Mouse (Mus musculus): Measurements from ENCODE around the gene Tmigd1.
"Not testable (repeated sequence)": the region's sequence is repeated elsewhere in the genome, so short reads cannot be mapped to it uniquely, and the experiment has no call there.

Gene Tmigd1

DNA sequence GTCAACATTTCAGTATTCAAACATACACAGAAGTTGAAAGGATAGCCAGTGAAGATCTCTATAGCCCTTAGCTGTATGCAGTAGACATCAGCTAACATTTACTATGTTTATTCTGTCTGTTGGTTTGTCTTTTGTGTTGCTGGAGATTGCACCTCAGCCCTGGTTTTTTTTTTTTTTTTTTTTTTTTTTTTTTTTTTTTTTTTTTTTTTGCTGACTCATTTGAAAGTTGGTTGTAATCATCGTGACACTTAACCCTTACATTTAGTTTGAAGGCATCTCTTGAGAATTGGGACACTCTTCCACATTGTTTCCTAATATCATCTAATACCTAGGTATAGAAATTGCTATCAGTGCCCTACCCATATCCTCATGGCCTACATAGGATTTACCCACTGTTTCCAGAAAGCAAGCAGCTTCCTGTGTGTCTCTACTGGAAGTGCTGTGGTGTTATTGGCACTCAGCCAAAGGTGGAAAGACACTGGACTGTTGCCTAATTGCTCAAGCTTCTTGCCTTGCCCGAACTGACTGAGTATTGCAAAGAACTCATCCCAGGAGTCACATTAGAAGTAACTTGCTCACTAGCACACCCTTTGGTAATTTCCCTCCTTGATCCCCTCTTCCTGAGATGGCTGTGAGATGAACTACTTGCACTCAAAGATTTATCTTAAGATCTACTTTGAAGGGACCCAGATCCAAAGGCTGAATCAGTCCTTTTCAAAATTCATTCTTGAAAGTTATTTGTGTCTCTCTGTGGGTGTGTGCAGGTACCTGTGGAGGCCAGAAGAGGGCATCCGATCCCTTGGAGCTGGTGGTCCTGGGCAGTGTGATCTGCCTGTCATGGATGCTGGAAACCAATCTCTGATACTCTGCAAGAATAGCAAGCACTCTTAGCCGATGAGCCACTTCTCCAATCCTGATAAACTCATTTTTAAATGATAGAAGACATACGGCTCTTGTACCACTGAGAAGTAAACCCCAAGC, 1.9 kb upstream of the Tmigd1 start:
- DNase-seq = no peak

DNA sequence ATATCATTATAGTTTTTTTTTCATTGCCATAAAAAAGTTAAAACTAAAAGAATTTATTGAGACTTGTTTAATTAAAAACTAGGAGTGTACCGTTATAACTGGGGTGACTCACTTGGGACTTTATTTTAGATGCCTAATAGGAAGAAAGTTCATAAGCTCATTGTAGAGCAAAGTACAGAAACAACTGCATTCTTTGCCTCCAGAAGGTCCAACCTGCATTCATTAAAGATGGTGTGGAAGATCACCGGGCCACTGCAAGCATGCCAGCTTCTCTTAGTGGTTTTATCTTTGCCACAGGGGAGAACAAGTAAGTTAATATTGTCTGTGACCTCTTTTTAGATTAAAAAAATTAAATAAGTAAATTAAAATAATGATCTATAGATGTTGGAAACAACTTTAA, 2.4 kb downstream of the Tmigd1 start:
- no peak for DNase-seq

DNA sequence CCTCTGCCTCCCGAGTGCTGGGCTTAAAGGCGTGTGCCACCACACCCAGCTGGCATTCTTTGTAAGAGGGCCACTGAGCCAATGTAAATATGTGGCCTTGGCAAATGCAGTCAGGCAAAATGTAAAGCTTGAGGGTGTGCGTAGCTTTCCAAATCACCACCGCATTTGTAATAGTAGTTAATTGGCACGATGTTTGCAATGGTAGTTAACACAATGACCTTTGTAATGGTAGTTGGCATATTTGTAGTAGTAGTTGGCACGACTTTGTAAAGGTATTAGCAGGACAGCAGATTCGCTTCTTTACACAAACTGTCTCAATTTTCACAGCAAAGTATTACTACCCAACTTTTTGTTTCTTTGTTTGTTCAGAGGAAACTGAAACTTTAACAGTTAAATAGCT, 6.7 kb downstream of the Tmigd1 start:
- DNase-seq = no peak

DNA sequence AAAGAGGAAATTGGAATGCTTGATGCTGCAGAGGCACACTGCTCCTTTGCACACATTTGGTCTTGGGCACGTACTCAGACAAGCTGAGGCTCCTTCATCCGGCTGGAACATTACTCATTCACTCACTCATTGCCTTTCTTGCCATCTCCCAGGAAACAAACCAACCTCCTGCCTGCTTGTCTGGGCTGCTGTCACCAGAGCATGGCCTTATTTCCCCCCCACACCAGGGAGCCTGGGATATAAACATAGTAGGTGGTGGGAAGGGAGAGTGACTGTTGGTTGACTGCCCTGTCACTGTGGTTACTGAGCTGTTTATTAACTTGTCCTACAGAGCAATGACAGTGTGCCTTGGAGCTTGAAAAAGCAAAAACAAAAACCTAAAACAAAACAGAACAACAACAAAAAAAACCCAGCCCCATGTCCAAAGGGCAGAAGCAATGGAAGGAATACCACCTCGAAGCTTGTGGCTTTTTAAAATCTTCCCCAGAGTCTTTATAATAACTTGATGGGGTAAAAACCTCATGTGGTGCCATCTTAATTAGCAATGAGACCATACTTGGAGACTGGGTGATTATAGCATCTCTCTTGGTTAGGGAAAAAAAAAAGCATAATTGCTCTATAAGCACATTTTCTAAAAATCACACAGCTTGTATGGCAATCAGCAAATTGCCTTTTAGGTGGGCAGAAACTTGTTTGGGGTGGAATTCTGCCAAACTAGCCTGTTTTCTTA, 9.5 kb downstream of the Tmigd1 start:
- DNase-seq = no peak

DNA sequence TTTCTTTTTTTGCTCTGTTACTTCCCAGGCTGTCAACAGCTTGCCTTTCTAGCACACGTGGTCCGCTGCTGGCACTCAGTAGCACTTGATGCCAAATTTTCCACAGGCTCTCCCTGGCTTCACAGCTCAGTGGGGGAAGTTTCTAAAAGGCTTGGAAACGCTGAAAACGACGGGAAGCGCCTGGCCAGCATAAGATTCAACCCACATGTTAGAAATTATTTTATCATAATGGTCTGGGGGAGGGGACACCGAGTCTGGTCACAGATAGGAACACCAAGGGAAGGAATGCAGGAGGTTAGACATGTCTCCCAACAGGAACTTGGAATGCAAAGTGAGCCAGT, 10.1 kb downstream of the Tmigd1 start:
- no peak for DNase-seq

DNA sequence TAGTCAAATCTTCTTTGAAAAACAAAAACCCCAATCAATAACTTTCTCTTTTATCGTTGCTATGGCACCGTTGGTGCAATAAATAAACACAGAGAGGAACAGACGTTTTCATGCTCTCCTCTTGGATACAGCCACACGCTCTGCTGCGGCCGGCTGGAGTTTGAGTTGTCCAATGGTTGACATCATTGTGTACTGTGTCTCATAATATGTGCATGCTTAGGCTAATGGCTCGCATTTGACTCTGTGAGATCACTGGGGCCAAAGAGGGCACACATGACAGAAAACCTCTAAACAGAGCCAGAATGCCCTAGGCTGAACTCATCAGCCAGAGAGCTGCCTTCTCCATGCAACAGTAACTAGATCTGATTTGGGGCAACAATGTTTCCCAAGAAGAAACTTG, 12.4 kb downstream of the Tmigd1 start:
- no peak for DNase-seq

DNA sequence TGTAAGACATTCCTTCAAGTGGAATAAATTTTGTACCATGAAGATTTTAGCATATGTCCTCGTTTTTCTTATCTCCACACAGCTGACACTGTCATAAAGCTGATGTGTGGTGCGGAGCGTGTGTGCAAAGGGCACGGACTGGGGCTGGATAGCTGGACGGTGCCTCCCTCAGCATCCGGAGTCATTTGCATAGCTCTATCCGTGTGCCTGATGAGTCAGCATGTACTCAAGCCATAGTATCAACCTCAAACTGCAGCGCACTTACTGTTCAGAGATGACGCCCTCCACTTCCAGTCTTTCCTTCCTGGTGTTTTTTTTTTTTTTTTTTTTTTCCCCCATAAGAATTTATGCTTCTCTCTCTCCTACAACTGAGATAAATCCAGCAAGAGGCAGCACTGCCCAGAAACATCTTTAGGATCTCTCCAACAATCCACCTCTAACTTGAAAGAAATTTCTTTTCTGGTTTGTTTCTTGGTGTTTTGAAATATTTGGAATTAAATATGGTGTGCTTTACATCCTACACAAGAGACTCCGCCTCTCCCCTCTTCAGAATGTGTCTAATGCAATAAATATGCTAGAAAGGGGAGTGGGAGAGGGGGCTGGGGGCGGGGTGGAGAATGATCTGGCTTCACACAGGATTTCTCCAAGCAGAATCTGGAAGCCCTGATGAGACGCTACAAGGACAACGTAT, 14.7 kb downstream of the Tmigd1 start:
- DNase-seq = no peak

DNA sequence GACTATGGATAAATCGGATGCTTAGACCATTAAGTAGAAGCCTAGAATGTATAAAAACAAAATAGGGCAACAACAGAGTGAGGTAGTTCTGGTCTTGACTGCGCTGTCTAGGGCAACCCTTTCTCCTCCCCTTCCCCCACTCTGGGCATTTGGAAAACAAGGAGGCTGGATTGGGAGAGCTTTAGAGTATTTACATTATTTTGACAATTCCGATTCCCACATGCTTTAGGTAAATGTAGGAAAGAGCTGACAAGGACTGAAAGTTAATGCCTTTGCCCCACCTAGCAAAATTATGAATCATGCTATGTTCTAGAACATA, 15.2 kb downstream of the Tmigd1 start:
- DNase-seq = no peak

DNA sequence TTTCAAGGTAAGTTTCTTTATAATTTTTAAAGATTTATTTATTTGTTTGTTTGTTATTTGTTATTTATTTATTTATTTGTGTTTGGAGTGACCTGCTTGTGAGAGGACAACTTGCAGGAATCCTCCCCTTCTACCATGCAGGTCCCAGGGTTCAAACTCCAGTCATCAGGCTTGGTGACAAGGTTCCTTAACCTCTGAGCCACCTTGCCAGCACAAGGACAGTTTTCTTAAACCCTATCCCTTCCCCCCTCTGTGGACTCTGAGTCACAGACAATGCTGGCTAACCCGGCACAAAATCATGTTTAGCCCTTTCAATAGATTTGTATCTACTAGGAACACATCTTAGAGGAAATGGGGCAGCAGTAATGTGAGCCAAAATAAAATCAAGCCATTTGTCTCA, 18.6 kb downstream of the Tmigd1 start:
- DNase-seq = no peak

DNA sequence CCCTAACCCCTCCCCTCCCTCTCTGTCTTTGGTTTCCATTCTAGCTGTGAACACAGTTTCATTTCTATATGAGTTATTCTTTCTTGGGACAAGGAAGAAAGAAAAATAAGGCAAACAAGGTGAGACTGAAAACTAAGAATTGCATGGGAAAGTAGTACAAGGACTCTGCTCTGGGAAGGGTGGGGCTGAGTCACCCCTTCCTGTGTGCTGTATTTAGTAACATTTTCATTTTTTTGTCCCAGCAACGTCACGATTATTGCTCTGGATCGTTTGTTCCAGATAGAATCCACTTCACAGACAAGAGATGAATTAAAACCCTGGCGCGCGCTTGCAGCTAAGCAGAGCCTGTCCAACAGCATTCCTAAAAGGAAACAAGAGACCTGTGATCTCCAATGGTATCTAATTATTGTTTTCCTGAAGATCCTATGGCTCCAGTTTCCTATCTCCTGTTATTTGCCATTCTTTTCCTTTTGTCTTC, 22.8 kb downstream of the Tmigd1 start, which contains the start of gene Blmh:
Blmh (plus strand) TSS at position 51 of the 478 bp plus-strand sequence.
- DNase-seq = no peak

DNA sequence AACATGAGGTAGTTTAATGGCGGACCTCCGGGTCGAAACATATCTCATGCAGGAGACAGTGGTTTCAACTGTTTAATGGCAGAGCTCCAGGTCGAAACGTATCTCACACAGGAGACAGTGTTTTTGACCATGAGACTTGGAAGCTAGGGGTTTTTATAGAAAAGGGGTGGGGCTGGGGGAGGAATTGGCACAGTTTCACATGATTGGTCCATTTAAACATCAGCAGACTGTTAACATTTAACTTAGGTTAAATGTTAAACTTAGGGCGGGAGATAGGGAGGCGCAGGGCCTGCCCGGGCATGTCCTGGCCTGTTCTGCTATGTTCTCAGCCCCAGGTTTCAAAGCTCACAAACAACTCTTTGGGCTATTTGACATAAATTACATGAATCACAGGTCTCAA, 26.6 kb downstream of the Tmigd1 start:
- not testable (repeated sequence) for DNase-seq

DNA sequence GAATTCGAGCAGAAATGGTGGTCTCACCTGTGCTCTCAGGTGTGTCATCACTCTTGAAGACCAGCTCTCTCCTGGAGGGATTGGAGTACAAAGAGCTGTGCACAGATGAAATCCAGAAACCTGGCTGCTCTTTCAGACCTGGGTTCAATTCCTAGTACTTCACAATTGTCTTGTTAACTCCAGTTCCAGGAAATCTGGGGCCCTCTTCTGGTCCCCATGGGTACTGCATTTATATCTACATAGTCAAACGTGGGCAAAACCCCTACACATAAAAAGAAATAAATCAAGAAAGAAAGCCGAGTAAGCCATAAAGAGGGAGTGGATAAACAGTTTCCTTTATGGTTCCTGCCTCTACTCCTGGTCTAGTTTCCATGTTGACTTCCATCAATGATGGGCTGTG, 31.2 kb downstream of the Tmigd1 start:
- no peak for DNase-seq

DNA sequence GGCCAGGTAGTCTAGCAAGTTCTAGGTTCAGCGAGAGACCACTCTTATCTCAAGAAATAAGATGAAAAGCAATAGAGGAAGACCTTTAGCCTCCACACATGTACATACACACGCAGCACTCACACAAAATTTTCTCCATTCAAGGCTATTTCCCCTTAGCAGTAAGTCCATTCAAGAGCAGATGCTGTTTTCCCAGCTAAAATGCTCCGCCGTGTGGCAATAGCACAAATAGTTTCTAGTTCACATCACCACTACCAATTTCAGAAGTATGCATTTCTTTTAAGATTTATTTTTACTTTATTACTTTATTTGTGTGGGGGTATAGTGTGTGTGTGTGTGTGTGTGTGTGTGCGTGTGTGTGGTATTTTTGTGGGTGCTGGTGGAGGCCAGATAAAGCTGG, 34.6 kb downstream of the Tmigd1 start:
- DNase-seq = no peak

DNA sequence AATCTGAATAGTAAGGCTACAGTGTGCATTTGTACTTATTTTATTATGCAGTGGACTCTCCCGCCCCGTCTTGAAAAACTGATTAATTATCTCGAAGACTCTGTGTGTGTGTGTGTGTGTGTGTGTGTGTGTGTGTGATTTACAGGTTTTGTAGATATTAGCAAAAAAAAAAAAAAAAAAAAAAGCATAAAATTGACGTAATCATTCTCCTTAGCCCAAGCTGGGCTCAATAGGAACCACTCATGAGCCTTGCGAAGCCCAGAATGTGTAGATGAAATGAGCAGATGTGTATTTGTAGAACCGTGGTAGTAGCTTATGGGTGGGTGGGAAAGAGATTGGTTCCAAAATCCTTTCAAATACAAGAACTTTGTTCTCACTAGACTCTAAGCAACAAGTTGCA, 42.9 kb downstream of the Tmigd1 start:
- no peak for DNase-seq

DNA sequence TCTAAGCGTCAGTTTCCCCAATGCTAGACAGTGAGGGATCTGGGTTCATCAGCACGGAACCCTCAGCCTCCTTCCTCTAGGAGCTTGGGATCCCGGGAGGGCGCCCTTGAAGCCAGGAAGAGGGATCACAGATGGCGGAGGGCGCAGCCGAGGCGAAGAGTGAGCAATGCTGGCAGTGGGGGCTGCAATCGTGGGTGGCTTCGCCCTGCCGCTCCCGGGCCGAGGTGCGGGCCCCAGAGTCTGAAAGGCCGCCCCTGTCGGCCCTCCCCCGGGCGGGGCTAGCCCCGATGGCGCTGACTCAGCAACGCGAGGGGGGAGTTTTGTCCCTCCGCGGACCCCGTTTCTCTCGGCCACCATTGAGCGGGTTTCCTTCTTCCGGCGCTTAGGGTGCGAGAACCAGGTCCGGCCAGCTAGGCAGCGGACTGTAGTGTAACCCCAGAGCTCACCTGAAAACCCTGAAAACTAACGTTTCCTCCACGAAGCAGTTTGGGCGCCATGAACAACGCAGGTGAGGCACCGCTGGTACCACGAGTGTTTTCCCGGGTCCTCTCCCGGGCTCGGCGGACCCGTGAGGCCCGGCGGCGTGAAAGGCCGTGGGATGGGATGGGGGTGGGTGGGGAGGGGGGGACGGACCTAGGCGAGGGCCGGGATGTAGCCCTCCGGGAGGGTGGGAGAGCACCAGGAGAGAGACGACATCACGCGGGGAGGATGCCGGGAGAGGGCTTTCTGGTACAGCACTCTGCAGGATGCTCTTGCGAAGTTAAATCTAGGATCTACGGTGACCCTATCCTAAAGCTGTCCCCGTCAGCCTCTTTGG, 43.6 kb downstream of the Tmigd1 start:
- DNase-seq = peak; percentile 84 to 95

DNA sequence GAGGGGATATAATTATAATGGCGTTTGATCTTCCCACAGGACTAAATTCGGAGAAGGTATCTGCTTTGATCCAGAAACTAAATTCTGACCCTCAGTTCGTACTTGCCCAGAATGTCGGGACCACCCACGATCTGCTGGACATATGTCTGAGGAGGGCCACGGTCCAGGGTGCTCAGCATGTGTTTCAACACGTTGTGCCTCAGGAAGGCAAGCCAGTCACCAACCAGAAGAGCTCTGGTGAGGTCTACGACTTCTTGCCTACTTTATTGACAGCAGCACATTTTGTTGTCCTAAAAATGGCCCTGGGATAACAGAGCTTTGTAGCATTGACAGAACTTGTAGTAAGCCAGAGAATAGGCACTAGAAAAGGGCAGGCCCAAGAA, 44.2 kb downstream of the Tmigd1 start:
- DNase-seq = no peak

DNA sequence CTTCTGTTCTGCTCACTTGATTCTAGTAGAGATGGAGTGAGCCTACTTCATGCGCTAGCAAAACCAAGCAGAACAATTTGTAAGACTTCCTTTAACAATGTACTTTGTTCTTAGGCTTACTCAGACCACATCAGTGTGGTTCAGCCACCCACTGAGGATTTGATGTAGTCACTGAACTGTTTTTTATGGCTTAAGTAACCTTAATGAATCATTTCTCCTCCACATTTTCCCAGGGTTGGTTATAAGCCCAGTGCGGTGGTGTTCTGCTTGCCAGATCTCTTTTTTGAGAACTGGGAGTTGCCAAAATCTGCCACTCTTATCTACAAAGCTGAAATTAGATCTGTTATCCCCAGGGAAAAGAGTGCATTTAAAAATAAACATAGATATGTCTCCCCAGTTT, 51.6 kb downstream of the Tmigd1 start:
- no peak for DNase-seq

DNA sequence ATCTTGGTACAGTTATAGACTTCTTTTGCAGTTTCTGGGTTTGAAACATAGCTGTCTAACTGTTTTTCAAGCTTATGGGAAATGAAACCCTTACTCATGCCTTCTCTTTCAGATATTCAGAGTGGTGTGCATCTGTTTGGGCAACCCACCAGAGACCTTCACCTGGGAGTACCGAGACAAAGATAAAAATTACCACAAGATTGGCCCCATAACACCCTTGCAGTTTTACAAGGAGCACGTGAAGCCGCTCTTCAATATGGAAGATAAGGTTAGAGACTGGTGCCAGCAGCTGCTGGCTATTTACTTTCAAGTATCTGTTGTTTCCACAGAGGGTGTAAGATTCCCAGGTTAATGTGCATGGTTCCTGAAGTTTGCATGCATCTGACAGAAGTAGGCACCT, 63.7 kb downstream of the Tmigd1 start:
- DNase-seq = no peak

Measured in spleen, adult 18-20 months (tissue).